Mouse (Mus musculus) liver, embryonic 13.5 days (tissue): Measurements from ENCODE around the gene Pip4k2b. TPM values are rescaled to one million over a fixed set of nuclear protein-coding genes. Genes with fewer than 3 reads are reported as not detected.

Experiments used
- ATAC-seq: fragments of 200-750 bp; cut with Nextera tagmentation; 2 replicates; pipeline ENCODE4 v1.8.0; 2017; ENCODE audit warnings: low read depth, mild to moderate bottlenecking, moderate number of reproducible peaks, moderate library complexity
- DNase-seq: peaks from one replicate; pipeline ENCODE4 v3.0.0; 2022
- H3K27ac ChIP-seq: fragments of 300-500 bp; sonication (generic); 2 replicates; pipeline ENCODE4 v1.5.1; 2015; ENCODE audit warnings: moderate library complexity, mild to moderate bottlenecking, inconsistent platforms
- H3K27me3 ChIP-seq: fragments of 300-500 bp; sonication (generic); 2 replicates; pipeline ENCODE4 v1.6.1; 2015; ENCODE audit warnings: mild to moderate bottlenecking, inconsistent platforms
- H3K36me3 ChIP-seq: fragments of 300-500 bp; sonication (generic); 2 replicates; pipeline ENCODE4 v1.6.1; 2015; ENCODE audit warnings: mild to moderate bottlenecking, inconsistent platforms
- H3K4me1 ChIP-seq: fragments of 300-500 bp; sonication (generic); replicated peaks from 2 replicates; pipeline ENCODE4 v1.6.1; 2015; ENCODE audit warnings: inconsistent platforms
- H3K4me2 ChIP-seq: fragments of 300-500 bp; sonication (generic); 2 replicates; pipeline ENCODE4 v1.6.1; 2015; ENCODE audit warnings: inconsistent platforms, mild to moderate bottlenecking, moderate library complexity
- H3K4me3 ChIP-seq: fragments of 300-500 bp; sonication (generic); replicated peaks from 2 replicates; pipeline ENCODE4 v1.5.1; 2015; ENCODE audit warnings: mild to moderate bottlenecking, inconsistent platforms
- H3K9ac ChIP-seq: fragments of 300-500 bp; sonication (generic); 2 replicates; pipeline ENCODE4 v1.6.1; 2015; ENCODE audit warnings: mild to moderate bottlenecking, inconsistent platforms
- H3K9me3 ChIP-seq: fragments of 300-500 bp; sonication (generic); replicated peaks from 2 replicates; pipeline ENCODE4 v1.6.1; 2016; ENCODE audit warnings: inconsistent platforms
- WGBS: fragments of 180-500 bp; shearing (Covaris S2); methylation state at CpG from one replicate; pipeline ENCODE4 v1.1.7; 2015; ENCODE audit not compliant: insufficient replicate concordance; 5-methylcytosine and 5-hydroxymethylcytosine counted together
- polyA plus RNA-seq: library from polyadenylated mRNA; unstranded; fragments of >200 nt; fragmentation: Nextera tagmentation; extraction: Ambion mirVana; gene quantifications from 2 replicates; pipeline ENCODE4 v1.2.1, GENCODE M21; 2015

The Pip4k2b gene
- polyA plus RNA-seq, 1 experiment from 2014 or later, result 0.88 TPM

DNA sequence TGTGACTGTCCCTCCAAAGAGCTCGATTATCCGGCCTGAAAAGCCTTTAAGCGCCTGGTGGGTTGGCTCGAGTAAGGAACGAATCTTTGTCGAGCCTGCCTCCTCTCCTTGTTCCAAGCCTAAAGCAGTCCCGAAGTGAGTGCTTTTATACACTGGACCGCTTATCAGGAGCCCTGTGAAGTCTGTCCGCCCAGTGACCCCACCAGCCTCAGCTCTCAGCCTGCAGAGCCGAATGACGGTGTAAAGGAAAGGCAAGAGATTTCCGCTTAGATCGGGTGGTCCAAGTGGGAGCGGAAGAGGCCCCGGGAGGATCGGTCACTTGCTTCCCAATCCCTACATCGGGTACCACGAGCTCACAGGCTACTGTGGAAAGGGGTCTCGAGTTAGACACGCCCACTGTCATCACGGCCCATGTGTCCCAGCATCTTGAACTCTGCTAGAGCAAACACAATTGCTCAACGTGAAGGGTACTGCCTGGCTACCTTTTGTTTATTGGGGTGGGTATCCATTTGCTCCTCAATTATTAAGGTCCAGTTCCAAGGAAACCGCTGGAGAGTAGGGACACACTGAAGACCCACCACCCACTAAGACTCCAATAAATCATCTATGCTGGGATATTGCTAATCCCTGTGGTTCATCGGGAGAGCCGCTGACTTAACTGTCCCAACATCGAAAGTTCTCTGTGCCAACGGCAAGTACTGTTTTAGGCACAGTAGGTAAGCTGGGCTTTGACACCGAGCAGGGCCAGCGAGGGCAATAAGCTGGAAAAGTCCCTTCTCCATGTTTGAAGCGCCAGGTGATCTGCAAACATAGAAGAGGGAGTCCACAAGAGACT, 43.5 kb downstream of the Pip4k2b start:
- 17% methylated on average over 30 of the region's 30 CpGs for WGBS
- Histone ChIP-seq H3K36me3 (peaks cover 12% of the 10 kb centered on the region; the same call in 1 of the 2 replicates), H3K9me3 (no peaks in the 10 kb centered on the region), H3K27me3 (peaks cover 55% of the 10 kb centered on the region), H3K4me2 (peak overlapping the region; percentile 85), H3K4me1 (peaks cover 72% of the 10 kb centered on the region), H3K4me3 (peak overlapping the region; percentile 66), H3K9ac (peak overlapping the region; percentile 46), H3K27ac (peak overlapping the region; percentile 65; the same call in 1 of the 2 replicates)
- no peak for ATAC-seq
- DNase-seq, result no peak

- peaks cover 73% of the 10 kb centered on the region for H3K4me1 ChIP-seq
- peak within 1 kb of the TSS; percentile 68 for H3K9ac ChIP-seq
- peak within 1 kb of the TSS; percentile 65 for H3K27ac ChIP-seq
- H3K36me3 ChIP-seq, result 0 out of 2 replicates have a peak, but pooled peaks cover 5% of the 10 kb centered on the region
- DNase-seq (no peak), ATAC-seq (no peak)
- H3K4me3 ChIP-seq, result peak within 1 kb of the TSS; percentile 66
- WGBS, result under 1% methylated on average over 85 of the region's 85 CpGs
- peaks cover 55% of the 10 kb centered on the region for H3K27me3 ChIP-seq
- no peaks in the 10 kb centered on the region for H3K9me3 ChIP-seq
- peak within 1 kb of the TSS; percentile 85 for H3K4me2 ChIP-seq
Measured at GRCm38 (mm10) chr11:97700003-97700745, 44.3 kb downstream of the Pip4k2b start, which contains the start of gene Pcgf2. Gene Pcgf2 (minus strand): TSS chr11:97700497.

DNA sequence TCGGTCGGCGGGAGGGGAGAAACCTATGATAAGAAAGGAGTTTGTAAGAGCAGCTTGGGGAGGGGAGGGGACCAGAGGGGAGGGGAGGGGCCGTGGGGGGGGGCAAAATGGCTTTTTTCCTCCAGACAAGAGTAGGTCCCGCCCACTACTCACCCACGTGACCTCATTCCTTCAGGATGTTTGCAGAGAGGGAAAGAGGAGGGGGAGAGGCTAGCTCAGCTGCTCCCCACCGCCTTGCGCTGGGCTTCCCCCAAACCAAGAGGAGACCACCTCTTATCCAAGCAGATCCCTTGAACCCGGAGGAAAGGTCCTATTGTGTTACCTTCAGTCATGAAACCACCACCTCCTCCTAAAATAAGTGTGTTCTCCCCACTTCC, 44.9 kb downstream of the Pip4k2b start:
- Histone ChIP-seq H3K27me3 (peaks cover 55% of the 10 kb centered on the region), H3K27ac (peak overlapping the region; percentile 65), H3K9me3 (no peaks in the 10 kb centered on the region), H3K4me1 (peaks cover 72% of the 10 kb centered on the region), H3K36me3 (0 out of 2 replicates have a peak, but pooled peaks cover under 1% of the 10 kb centered on the region), H3K9ac (peak overlapping the region; percentile 46), H3K4me2 (peak overlapping the region; percentile 85), H3K4me3 (peak overlapping the region; percentile 66)
- WGBS, result 0% methylated on average over 9 of the region's 9 CpGs
- DNase-seq (no peak), ATAC-seq (no peak)

DNA sequence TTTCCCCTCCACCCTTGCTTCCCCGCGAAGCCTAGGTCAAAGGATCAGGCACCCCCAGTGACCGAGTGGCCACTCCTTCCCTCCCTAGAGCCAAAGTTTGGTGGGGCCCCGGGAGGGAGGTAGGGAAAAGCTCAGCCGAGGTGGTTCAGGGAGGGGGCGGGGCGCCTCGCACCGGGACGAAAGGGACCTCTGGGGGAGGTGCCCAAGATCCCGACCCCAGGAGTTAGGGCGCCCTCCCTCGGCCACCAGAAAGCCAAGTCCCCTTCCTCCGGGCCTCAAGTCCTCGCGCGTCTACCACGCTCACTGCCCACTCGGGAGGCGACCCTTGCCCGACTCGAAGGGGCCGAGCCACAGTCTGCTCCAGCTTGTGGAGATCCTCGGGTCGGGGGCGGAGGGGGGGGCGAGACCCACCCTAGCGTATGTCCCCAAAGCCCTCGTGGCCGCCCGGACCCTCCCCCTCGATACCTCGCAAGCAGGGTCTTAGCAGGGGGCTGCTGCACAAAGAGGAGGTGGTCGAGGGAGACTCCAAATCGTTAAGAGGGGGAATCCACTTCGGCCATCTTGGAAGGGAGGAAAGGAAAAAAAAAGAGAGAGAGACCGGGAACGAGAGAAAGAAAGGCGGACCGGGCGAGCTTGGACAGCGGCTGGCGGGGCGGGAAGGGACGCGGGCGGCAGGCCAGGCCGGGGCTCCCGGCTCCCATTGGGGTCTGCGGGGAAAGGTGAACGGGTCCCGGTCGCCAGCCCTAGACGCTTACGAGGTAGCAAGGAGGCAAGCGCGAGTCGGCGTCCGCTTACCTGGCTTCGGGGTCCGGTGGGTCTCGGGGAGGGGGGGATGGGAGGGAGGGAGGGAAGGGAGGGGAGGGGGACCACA, 45.5 kb downstream of the Pip4k2b start:
- Histone ChIP-seq H3K36me3 (no peaks in the 10 kb centered on the region), H3K4me1 (peaks cover 69% of the 10 kb centered on the region), H3K9ac (peak overlapping the region; percentile 68), H3K4me2 (peak overlapping the region; percentile 85), H3K9me3 (no peaks in the 10 kb centered on the region), H3K4me3 (peak overlapping the region; percentile 66), H3K27ac (peak overlapping the region; percentile 53), H3K27me3 (peaks cover 55% of the 10 kb centered on the region)
- WGBS, result under 1% methylated on average over 61 of the region's 63 CpGs
- DNase-seq (no peak), ATAC-seq (no peak)

DNA sequence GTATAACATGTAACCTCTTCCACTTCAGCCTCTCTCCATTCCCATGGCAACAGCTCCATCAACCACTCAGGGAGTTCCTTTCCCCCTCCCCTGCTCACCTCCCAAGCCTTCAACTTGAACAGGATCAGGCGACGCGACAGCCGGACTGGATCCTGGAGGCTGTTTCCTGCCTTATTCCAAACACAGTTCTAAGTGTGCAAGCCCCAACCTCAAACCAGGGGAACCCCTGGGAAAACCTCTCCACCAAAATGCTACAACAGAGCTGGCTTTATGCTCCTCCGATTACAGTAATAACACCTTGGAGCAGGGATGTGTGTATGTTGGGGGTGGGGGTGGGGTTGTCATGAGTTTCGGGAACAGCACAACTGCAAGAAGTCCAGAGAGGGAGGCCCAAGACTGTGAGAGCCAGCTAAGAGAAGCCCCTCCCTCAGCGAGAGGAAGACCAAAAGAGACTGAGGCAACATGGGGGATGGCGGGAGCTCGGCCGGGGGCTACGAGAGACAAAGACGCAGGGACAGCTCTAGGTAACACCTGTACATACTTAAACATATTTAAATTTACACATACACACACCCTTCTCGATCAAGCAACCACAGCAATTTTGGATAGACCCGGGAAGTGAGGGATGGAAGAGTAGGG, 46.5 kb downstream of the Pip4k2b start:
- peak overlapping the region; percentile 68 for H3K9ac ChIP-seq
- H3K9me3 ChIP-seq, result no peaks in the 10 kb centered on the region
- peak overlapping the region; percentile 85 for H3K4me2 ChIP-seq
- no peak for DNase-seq
- WGBS, result 29% methylated on average over 14 of the region's 14 CpGs
- H3K4me1 ChIP-seq, result peaks cover 67% of the 10 kb centered on the region
- H3K27me3 ChIP-seq, result peaks cover 55% of the 10 kb centered on the region
- H3K27ac ChIP-seq, result no peak overlapping the region
- H3K4me3 ChIP-seq, result peak overlapping the region; percentile 66
- no peak for ATAC-seq
- no peaks in the 10 kb centered on the region for H3K36me3 ChIP-seq

DNA sequence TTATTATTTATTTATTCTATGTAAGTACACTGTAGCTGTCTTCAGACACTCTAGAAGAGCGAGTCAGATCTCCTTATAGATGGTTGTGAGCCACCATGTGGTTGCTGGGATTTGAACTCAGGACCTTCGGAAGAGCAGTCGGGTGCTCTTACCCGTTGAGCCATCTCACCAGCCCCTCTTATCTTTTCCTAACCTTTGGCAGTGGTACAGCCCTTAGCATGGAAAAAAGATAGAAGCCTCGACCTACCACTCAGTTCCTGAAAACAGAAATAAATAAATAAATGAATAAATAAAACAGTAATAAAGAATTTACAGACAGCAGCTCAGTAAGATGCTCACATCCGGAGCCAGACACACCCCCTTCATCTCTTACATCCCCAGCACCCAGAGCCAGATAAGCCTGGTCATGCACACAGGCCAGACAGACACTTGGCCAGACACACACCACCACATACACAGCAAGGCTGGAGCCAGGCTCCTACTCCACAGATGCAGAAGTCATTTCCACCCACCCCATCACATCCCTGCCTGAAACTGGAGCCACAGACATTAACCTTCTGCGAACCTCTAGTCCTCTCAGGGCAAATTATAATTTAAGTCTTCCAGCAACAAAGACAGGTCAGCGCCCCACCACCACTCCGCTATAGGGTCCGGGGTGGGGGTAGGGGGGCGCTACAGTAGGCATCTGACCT, 47.2 kb downstream of the Pip4k2b start:
- peaks cover 53% of the 10 kb centered on the region for H3K27me3 ChIP-seq
- H3K36me3 ChIP-seq, result no peaks in the 10 kb centered on the region
- H3K4me3 ChIP-seq, result peak overlapping the region; percentile 66
- H3K9ac ChIP-seq, result no peak overlapping the region
- H3K4me1 ChIP-seq, result peaks cover 67% of the 10 kb centered on the region
- no peak for ATAC-seq
- 64% methylated on average over 11 of the region's 11 CpGs for WGBS
- DNase-seq, result no peak
- H3K27ac ChIP-seq, result no peak overlapping the region
- no peaks in the 10 kb centered on the region for H3K9me3 ChIP-seq
- H3K4me2 ChIP-seq, result peak overlapping the region; percentile 85

GRCm38 (mm10) chr11:97696669-97697068, 47.8 kb downstream of the Pip4k2b start:
- Histone ChIP-seq H3K4me3 (no peak overlapping the region), H3K27ac (no peak overlapping the region), H3K9me3 (no peaks in the 10 kb centered on the region), H3K27me3 (peaks cover 46% of the 10 kb centered on the region), H3K4me2 (no peak overlapping the region), H3K4me1 (peaks cover 61% of the 10 kb centered on the region), H3K36me3 (0 out of 2 replicates have a peak, but pooled peaks cover 2% of the 10 kb centered on the region), H3K9ac (no peak overlapping the region)
- no peak for DNase-seq
- no peak for ATAC-seq
- WGBS, result 79% methylated on average over 8 of the region's 8 CpGs

- Histone ChIP-seq H3K4me2 (no peak overlapping the region), H3K4me3 (no peak overlapping the region), H3K36me3 (0 out of 2 replicates have a peak, but pooled peaks cover 2% of the 10 kb centered on the region), H3K27ac (no peak overlapping the region; the same call in 1 of the 2 replicates), H3K4me1 (peaks cover 53% of the 10 kb centered on the region), H3K27me3 (peaks cover 38% of the 10 kb centered on the region), H3K9me3 (no peaks in the 10 kb centered on the region), H3K9ac (no peak overlapping the region)
- DNase-seq, result no peak
- WGBS, result 62% methylated on average over 9 of the region's 9 CpGs
- no peak for ATAC-seq
Measured at GRCm38 (mm10) chr11:97695712-97696401, 48.6 kb downstream of the Pip4k2b start.

DNA sequence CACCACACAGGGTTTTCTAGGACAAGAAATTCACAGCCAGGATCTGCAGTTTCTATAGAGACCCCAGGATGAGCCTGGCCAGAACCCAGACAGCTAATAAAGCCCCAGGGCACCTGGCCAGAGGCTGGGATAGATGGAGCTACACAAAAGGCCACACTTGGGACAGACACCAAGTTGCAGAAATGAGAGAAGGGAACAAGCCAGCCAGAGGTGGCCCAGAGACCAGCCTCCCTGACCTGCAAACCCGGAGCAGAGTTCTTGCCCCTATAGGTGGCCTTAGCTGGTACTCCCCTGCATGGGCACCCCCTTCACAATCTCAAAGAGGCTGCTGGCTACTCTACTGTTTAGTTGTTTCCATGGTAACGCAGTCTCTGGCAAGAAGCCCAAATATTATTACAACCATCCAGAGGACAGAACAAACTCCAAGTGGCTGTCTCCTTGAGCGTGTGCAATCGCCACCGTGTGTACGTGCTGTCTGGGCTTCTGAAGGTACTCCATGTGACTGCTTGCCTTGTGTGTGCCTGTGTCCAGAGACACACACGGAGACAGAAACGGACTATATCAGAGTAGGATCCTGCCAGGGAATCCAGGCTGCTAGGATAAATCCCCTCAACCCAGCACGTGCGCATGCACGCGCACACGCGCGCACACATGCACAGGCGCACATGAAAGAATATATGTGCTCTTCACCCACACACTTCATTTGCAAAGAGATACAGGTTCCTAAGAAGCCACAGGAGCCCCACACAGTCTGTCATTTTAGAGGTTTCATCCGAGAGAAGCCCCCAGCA, 49.4 kb downstream of the Pip4k2b start:
- WGBS, result 79% methylated on average over 17 of the region's 17 CpGs
- H3K36me3 ChIP-seq, result peaks cover 9% of the 10 kb centered on the region; the same call in 1 of the 2 replicates
- no peak overlapping the region for H3K4me3 ChIP-seq
- H3K27me3 ChIP-seq, result peaks cover 31% of the 10 kb centered on the region
- no peak overlapping the region; the same call in 1 of the 2 replicates for H3K27ac ChIP-seq
- no peak for DNase-seq
- no peak overlapping the region for H3K4me2 ChIP-seq
- no peaks in the 10 kb centered on the region for H3K9me3 ChIP-seq
- peaks cover 45% of the 10 kb centered on the region for H3K4me1 ChIP-seq
- no peak for ATAC-seq
- no peak overlapping the region for H3K9ac ChIP-seq
